Mouse (Mus musculus) C2C12 (cell line): ENCODE measurements around the gene Cd38. TPM values are rescaled to one million over a fixed set of nuclear protein-coding genes. Genes with fewer than 3 reads are reported as not detected.

Source experiments
- H3K27me3 ChIP-seq: one replicate; pipeline ENCODE4 v1.6.1; 2011; ENCODE audit not compliant: control insufficient read depth, insufficient read depth, insufficient read length
- H3K36me3 ChIP-seq: one replicate; pipeline ENCODE4 v1.6.1; 2011; ENCODE audit not compliant: control insufficient read depth, insufficient read depth
- H3K4me3 ChIP-seq: one replicate; pipeline ENCODE4 v1.5.1; 2011; ENCODE audit warnings: mild to moderate bottlenecking, control low read depth; ENCODE audit not compliant: poor library complexity, insufficient read depth, severe bottlenecking
- H3K79me2 ChIP-seq: one replicate; pipeline ENCODE4 v1.6.1; 2011; ENCODE audit not compliant: control insufficient read depth, insufficient read depth
- H3K79me3 ChIP-seq: one replicate; pipeline ENCODE4 v1.6.1; 2011; ENCODE audit warnings: low read depth, control low read depth
- H3ac ChIP-seq: one replicate; pipeline ENCODE3; 2011; ENCODE audit warnings: low read depth; ENCODE audit not compliant: control insufficient read depth, insufficient read length
- CEBPB ChIP-seq: IDR thresholded peaks from one replicate; pipeline ENCODE4 v1.6.1; 2011; ENCODE audit warnings: low read depth, mild to moderate bottlenecking, control low read depth, moderate library complexity
- CTCF ChIP-seq: IDR thresholded peaks from one replicate; pipeline ENCODE4 v1.5.1; 2011; ENCODE audit not compliant: control insufficient read depth, insufficient read depth, insufficient read length
- FOSL1 ChIP-seq: IDR thresholded peaks from one replicate; pipeline ENCODE4 v1.8.0; 2011; ENCODE audit warnings: mild to moderate bottlenecking, low read length; ENCODE audit not compliant: poor library complexity, insufficient read depth, severe bottlenecking
- MAX ChIP-seq: IDR thresholded peaks from one replicate; pipeline ENCODE4 v1.6.1; 2011; ENCODE audit warnings: mild to moderate bottlenecking, control low read depth
- MYOD1 ChIP-seq: IDR thresholded peaks from one replicate; pipeline ENCODE4 v1.6.1; 2011; ENCODE audit warnings: low read depth; ENCODE audit not compliant: control insufficient read depth, insufficient read length
- MYOG ChIP-seq: IDR thresholded peaks from one replicate; pipeline ENCODE4 v1.6.1; 2011; ENCODE audit not compliant: control insufficient read depth, insufficient read length; ENCODE audit errors: extremely low read depth
- USF1 ChIP-seq: IDR thresholded peaks from one replicate; pipeline ENCODE4 v1.6.1; 2011; ENCODE audit warnings: low read depth, mild to moderate bottlenecking, control low read depth, moderate library complexity
- polyA plus RNA-seq: library from polyadenylated mRNA; unstranded; fragments of >200 nt; fragmentation: generic; extraction: Trizol; gene quantifications from one replicate; pipeline ENCODE4 v1.2.1, GENCODE M21; 2012; ENCODE audit warnings: missing spikeins

Gene Cd38
- polyA plus RNA-seq, 1 experiment: 0.18 TPM

DNA sequence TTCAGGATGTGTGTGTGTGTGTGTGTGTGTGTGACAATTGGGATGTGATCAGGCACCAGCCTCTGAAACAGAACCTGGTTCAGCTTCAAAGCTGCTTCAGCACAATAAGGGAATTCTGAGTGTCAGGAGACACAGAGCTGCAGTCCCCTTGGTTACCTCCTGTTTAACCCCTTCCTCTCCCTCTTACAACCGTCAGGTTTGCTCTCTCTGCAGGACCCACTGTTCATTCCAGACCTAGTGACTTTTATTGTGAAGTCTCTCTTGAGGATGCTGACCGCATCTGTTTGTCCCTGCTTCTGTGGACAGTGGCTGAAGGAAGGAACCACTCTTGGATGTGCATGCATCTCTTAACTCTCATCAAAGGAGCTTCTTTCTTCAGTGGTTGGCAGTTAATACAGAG lies 22.1 kb upstream of the Cd38 start:
- TF ChIP-seq FOSL1: no peak
- TF ChIP-seq MAX: no peak
- TF ChIP-seq MYOG: no peak
- TF ChIP-seq USF1: no peak
- TF ChIP-seq MYOD1: no peak
- no peak for TF ChIP-seq CEBPB
- no peak for TF ChIP-seq CTCF
- Histone ChIP-seq H3K79me3 (no peaks in the 10 kb centered on the region), H3K27me3 (no peaks in the 10 kb centered on the region), H3K36me3 (no peaks in the 10 kb centered on the region), H3K79me2 (no peaks in the 10 kb centered on the region), H3ac (no peak overlapping the region), H3K4me3 (no peak overlapping the region)

DNA sequence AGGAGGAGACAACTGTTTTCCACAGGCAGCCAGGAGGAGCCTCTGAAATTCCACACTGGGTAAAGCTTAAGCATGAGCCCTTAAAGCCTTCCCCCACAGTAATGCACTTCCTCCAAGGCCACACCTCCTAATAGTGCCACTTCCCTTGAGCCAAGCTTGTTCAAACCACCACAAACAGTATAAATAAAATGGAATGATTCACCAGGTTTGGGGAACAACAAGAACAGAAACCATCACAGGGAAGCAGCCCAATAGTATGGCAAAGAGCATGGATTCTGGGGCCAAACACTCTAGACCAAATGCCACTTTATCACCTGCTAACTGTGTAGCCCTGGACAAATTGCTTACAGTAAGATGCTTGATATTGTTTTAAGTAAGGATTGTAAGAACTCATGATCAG lies 20.8 kb upstream of the Cd38 start:
- TF ChIP-seq MYOD1 (no peak), FOSL1 (no peak), MAX (no peak), CEBPB (no peak), MYOG (no peak), CTCF (no peak), USF1 (no peak)
- Histone ChIP-seq H3K36me3 (no peaks in the 10 kb centered on the region), H3K4me3 (no peak overlapping the region), H3K27me3 (no peaks in the 10 kb centered on the region), H3K79me2 (no peaks in the 10 kb centered on the region), H3K79me3 (no peaks in the 10 kb centered on the region), H3ac (no peak overlapping the region)

DNA sequence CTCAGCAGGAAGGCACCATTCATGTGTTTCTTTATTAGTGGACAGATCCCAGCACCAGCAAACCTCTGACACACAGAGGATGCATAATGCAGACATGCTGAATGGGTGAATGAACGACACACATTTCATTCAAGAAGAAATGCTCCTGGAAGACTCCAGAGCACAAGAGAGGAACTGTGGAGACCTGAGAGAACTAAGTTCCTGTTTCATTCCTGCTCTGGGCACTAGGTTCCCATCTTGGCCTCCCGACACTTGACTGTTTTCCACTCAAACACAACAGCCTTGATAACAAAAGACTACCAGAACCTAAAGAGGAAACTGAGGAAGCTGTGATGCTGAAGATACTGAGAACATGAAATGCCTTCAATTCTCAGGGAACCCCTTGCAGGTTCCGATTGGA lies 20.1 kb upstream of the Cd38 start:
- Histone ChIP-seq H3K79me3 (no peaks in the 10 kb centered on the region), H3K79me2 (no peaks in the 10 kb centered on the region), H3K27me3 (no peaks in the 10 kb centered on the region), H3K36me3 (no peaks in the 10 kb centered on the region), H3ac (no peak overlapping the region), H3K4me3 (no peak overlapping the region)
- TF ChIP-seq MAX: no peak
- no peak for TF ChIP-seq MYOD1
- no peak for TF ChIP-seq CEBPB
- TF ChIP-seq CTCF: no peak
- TF ChIP-seq USF1: no peak
- TF ChIP-seq MYOG: no peak
- TF ChIP-seq FOSL1: no peak

DNA sequence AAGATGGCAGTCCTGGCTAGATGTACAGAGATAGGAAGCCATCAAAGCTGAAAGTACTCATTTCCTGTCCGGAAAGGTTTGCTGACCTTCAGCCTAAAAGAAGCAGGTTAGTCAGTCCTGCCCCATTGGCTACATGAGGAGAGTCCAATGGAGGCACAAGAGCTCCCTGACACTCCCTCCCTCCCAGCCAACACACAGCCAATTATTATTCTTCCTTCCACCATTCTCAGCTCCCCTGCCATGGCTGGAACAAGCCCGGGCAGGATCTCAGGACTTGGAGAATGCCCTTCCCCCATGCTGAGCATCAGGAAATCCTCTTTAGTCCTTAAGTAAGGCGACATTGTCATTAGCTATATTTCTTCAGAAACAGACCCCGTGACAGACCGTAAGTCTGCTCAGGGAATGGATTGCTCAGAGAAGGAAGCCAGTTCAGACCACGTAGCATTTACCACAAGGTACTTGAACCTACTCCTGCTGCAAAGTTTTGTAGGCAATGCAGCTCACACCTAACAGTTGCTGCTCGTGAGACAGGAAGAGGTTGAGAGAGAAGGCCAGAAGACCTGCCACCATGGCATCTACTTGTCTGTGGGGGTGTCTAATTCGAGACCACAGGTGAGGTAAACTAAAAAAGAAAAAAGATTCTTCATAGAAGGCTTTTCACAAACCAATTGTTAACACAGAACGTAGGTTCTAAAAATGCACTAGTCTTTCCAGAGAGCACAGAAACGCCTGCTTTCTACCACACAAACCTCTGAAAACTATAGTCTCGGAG lies 15.1 kb upstream of the Cd38 start:
- no peak for TF ChIP-seq CEBPB
- no peak for TF ChIP-seq FOSL1
- TF ChIP-seq USF1: no peak
- TF ChIP-seq MYOG: no peak
- TF ChIP-seq CTCF: no peak
- no peak for TF ChIP-seq MAX
- TF ChIP-seq MYOD1: no peak
- no peaks in the 10 kb centered on the region for H3K79me3 ChIP-seq
- H3K4me3 ChIP-seq: no peak overlapping the region
- H3K27me3 ChIP-seq: no peaks in the 10 kb centered on the region
- no peak overlapping the region for H3ac ChIP-seq
- no peaks in the 10 kb centered on the region for H3K79me2 ChIP-seq
- H3K36me3 ChIP-seq: no peaks in the 10 kb centered on the region

DNA sequence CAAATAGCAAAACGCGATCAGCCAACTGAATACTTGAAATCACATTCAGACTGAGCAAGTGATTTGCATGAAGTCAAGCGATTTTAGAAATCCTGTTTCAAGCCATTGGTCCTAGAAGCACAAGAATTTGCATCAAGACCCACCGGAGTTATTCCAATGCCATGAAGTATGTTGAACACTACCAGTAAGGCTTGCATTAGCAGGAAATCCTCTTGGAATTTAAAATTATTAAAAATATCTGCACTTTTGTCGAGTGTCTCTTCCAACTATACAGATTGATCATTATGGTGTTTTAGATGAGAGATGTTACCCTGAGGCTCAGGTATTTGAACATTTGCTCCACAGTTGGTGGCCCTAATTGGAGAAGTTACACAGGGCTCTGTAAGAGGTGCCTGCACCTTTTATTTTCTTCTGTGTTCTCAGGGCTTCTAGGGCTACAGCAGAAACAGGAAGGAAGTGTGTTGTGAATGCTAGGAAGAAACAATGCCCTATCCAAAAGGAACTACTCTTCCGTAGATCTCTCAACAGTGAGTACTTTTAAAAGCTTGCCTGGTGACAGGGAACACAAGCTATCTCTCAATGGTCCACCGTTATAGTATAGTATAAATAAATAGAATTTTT lies 14.4 kb upstream of the Cd38 start:
- TF ChIP-seq FOSL1: no peak
- no peak for TF ChIP-seq MYOD1
- no peak for TF ChIP-seq MYOG
- no peak for TF ChIP-seq CTCF
- no peak for TF ChIP-seq MAX
- no peak for TF ChIP-seq USF1
- TF ChIP-seq CEBPB: no peak
- Histone ChIP-seq H3K36me3 (no peaks in the 10 kb centered on the region), H3ac (no peak overlapping the region), H3K79me3 (no peaks in the 10 kb centered on the region), H3K27me3 (no peaks in the 10 kb centered on the region), H3K4me3 (no peak overlapping the region), H3K79me2 (no peaks in the 10 kb centered on the region)
